Mouse (Mus musculus): Measurements from ENCODE around the gene Olfr1195. TPM values are rescaled to one million over a fixed set of nuclear protein-coding genes. Genes with fewer than 3 reads are reported as not detected.
"Not testable (repeated sequence)": the region's sequence is repeated elsewhere in the genome, so short reads cannot be mapped to it uniquely, and the experiment has no call there.

Olfr1195 gene
- not detected in 2 replicates for polyA plus RNA-seq (2014; fragmentation: Nextera tagmentation; extraction: Ambion mirVana)

DNA sequence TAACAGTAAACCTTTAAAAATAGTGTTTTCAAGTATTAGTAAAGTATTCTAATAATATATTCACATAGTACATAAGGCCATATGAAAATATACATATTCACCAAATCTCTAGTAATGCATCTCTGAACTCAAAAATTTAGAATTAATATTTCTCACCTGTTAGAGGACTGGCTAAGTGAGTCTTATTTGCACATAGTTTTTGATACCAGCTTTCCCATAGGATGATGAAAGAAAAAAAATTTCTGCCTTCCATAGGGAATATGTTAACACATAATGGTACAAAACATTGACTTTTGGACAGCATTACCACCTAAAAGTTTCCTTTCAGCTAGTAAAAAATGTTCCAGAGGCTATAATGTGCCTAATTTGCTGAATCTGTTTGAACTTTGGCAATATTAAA is at the start of gene Olfr1195:
TSS of gene Olfr1195 (minus strand) at position 101 of the 400 bp plus-strand sequence.
- H3K4me3 ChIP-seq (ENCODE audit: low read depth, low read length): no peak within 1 kb of the TSS
- H3K27ac ChIP-seq (ENCODE audit: low read depth): no peak within 1 kb of the TSS
- no peaks in the 10 kb centered on the region for H3K9me3 ChIP-seq (ENCODE audit: control insufficient read depth, low read length)
- DNase-seq (ENCODE audit: low spot score): no peak
- H3K4me2 ChIP-seq (ENCODE audit: low read length): no peak within 1 kb of the TSS
- no peaks in the 10 kb centered on the region for H3K4me1 ChIP-seq (replicated peaks; ENCODE audit: control insufficient read depth, insufficient read depth, low read length)
- H3K36me3 ChIP-seq (ENCODE audit: control insufficient read depth, insufficient read depth, low read length): no peaks in the 10 kb centered on the region
- H3K9ac ChIP-seq (ENCODE audit: low read length): no peak within 1 kb of the TSS
- H3K27me3 ChIP-seq (replicated peaks; ENCODE audit: control insufficient read depth, insufficient read depth, low read length): no peaks in the 10 kb centered on the region
- ATAC-seq (replicated peaks; ENCODE audit: low FRiP score, low TSS enrichment, low read depth): no peak

DNA sequence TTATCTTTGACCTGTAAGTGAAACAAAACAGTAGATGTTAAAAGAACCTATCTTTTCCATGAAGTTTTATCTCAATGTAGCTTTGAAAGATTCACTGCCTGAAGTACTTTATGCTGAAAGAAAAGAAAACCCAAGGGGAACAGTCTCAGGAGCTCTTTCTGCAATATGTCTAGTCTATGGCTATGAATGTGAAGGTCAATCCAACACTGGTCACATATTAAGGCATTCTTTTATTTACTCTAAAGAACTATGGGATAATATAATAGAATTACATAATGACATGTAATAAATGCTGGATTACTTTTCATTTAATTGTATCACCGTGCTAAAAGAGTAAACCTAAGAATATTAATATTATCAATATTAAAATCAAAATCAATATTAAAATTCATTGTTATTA is 43.3 kb upstream of the Olfr1195 start, which contains the start of gene Olfr1197:
TSS of gene Olfr1197 (minus strand) at position 101 of the 400 bp plus-strand sequence.
- Histone ChIP-seq H3K9me3 (ENCODE audit: control insufficient read depth, low read length) (no peaks in the 10 kb centered on the region), H3K4me2 (ENCODE audit: low read length) (no peak within 1 kb of the TSS), H3K9ac (ENCODE audit: low read length) (no peak within 1 kb of the TSS), H3K36me3 (ENCODE audit: control insufficient read depth, insufficient read depth, low read length) (no peaks in the 10 kb centered on the region), H3K4me3 (ENCODE audit: low read depth, low read length) (no peak within 1 kb of the TSS), H3K27ac (ENCODE audit: low read depth) (no peak within 1 kb of the TSS), H3K27me3 (replicated peaks; ENCODE audit: control insufficient read depth, insufficient read depth, low read length) (no peaks in the 10 kb centered on the region), H3K4me1 (replicated peaks; ENCODE audit: control insufficient read depth, insufficient read depth, low read length) (no peaks in the 10 kb centered on the region)
- 87% methylated on average over 1 of the region's 1 CpGs for WGBS
- DNase-seq (ENCODE audit: low spot score) (no peak), ATAC-seq (replicated peaks; ENCODE audit: low FRiP score, low TSS enrichment, low read depth) (no peak)

DNA sequence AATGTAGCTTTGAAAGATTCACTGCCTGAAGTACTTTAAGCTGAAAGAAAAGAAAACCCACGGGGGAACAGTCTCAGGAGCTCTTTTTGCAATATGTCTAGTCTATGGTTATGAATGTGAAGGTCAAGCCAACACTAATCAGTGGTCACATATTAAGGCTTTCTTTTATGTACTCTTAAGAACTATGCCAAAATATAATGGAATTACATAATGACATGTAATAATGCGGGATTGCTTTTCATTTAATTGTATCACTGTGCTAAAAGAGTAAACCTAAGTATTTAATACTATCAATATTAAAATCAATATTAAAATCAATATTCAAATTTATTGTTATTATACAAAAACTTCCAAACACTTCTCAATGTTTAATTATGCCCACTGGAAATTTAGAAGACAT is 15.5 kb upstream of the Olfr1195 start, which contains the start of gene Olfr1196:
TSS of gene Olfr1196 (minus strand) at position 101 of the 400 bp plus-strand sequence.
- H3K9ac ChIP-seq (ENCODE audit: low read length): no peak within 1 kb of the TSS
- H3K4me2 ChIP-seq (ENCODE audit: low read length): no peak within 1 kb of the TSS
- 85% methylated on average over 2 of the region's 2 CpGs for WGBS
- H3K4me1 ChIP-seq (replicated peaks; ENCODE audit: control insufficient read depth, insufficient read depth, low read length): no peaks in the 10 kb centered on the region
- ATAC-seq (replicated peaks; ENCODE audit: low FRiP score, low TSS enrichment, low read depth) (no peak), DNase-seq (ENCODE audit: low spot score) (no peak)
- no peak within 1 kb of the TSS for H3K27ac ChIP-seq (ENCODE audit: low read depth)
- H3K27me3 ChIP-seq (replicated peaks; ENCODE audit: control insufficient read depth, insufficient read depth, low read length): no peaks in the 10 kb centered on the region
- H3K4me3 ChIP-seq (ENCODE audit: low read depth, low read length): no peak within 1 kb of the TSS
- no peaks in the 10 kb centered on the region for H3K9me3 ChIP-seq (ENCODE audit: control insufficient read depth, low read length)
- H3K36me3 ChIP-seq (ENCODE audit: control insufficient read depth, insufficient read depth, low read length): no peaks in the 10 kb centered on the region

DNA sequence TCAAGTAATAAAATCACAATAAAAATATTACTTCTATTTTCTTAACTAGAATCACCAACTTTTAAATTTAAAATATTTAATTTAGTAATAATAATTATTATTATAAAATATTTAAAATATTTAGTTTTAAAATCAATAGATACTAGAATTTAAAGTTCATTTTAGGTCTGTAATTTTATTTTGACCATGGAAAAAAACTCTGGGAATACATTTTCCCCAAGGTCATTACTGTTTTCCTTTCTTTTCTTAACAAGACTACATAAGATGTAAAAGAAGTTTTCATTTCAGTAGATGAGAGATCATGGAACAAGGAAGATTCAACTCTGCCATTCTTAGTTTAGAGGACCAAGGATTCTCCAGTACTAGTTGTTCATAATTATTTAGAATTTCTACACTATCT is 13.7 kb downstream of the Olfr1195 start, which contains the start of gene Olfr1193:
TSS of gene Olfr1193 (plus strand) at position 301 of the 400 bp plus-strand sequence.
- H3K9ac ChIP-seq (ENCODE audit: low read length); H3K4me2 ChIP-seq (ENCODE audit: low read length); H3K4me1 ChIP-seq (replicated peaks; ENCODE audit: control insufficient read depth, insufficient read depth, low read length); DNase-seq (ENCODE audit: low spot score); H3K9me3 ChIP-seq (ENCODE audit: control insufficient read depth, low read length); ATAC-seq (replicated peaks; ENCODE audit: low FRiP score, low TSS enrichment, low read depth); H3K27me3 ChIP-seq (replicated peaks; ENCODE audit: control insufficient read depth, insufficient read depth, low read length); H3K27ac ChIP-seq (ENCODE audit: low read depth); H3K36me3 ChIP-seq (ENCODE audit: control insufficient read depth, insufficient read depth, low read length); H3K4me3 ChIP-seq (ENCODE audit: low read depth, low read length): not testable (repeated sequence)

DNA sequence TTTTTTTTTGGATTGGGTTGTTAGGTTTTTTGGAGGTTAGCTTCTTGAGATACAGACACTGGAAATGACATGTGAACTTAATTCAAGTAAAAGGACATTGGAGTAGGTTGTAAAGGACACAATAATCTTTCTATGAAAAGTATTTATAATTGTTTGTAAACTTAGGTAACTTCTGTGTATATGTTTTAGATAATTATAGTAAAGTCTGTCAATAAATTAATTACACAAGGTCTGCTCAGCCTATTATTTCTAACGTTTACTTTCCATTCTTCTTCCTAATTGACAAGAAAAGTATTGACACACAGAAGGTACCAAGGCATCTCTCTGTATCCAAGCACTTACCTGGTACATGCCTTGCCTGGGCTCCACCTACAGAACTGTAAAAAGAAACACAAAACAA is 40.8 kb downstream of the Olfr1195 start, which contains the start of gene Olfr1192-ps1:
TSS of gene Olfr1192-ps1 (plus strand) at position 301 of the 400 bp plus-strand sequence.
- H3K4me3 ChIP-seq (ENCODE audit: low read depth, low read length): no peak within 1 kb of the TSS
- H3K36me3 ChIP-seq (ENCODE audit: control insufficient read depth, insufficient read depth, low read length): no peaks in the 10 kb centered on the region
- ATAC-seq (replicated peaks; ENCODE audit: low FRiP score, low TSS enrichment, low read depth) (no peak), DNase-seq (ENCODE audit: low spot score) (no peak)
- H3K4me1 ChIP-seq (replicated peaks; ENCODE audit: control insufficient read depth, insufficient read depth, low read length): no peaks in the 10 kb centered on the region
- H3K4me2 ChIP-seq (ENCODE audit: low read length): no peak within 1 kb of the TSS
- H3K9me3 ChIP-seq (ENCODE audit: control insufficient read depth, low read length): no peaks in the 10 kb centered on the region
- no peak within 1 kb of the TSS for H3K9ac ChIP-seq (ENCODE audit: low read length)
- no peak within 1 kb of the TSS for H3K27ac ChIP-seq (ENCODE audit: low read depth)
- WGBS: 41% methylated on average over 1 of the region's 1 CpGs
- no peaks in the 10 kb centered on the region for H3K27me3 ChIP-seq (replicated peaks; ENCODE audit: control insufficient read depth, insufficient read depth, low read length)

DNA sequence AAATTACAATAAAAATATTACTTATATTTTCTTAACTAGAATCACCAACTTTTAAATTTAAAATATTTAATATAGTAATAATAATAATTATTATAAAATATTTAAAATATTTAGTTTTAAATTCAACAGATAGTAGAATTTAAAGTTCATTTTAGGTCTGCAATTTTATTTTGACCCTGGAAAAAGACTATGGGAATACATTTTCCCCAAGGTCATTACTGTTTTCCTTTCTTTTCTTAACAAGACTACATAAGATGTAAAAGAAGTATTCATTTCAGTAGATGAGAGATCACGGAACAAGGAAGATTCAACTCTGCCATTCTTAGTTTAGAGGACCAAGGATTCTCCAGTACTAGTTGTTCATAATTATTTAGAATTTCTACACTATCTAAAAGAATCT is 48.7 kb downstream of the Olfr1195 start, which contains the start of gene Olfr1191-ps1:
TSS of gene Olfr1191-ps1 (plus strand) at position 301 of the 400 bp plus-strand sequence.
- not testable (repeated sequence) for H3K9ac ChIP-seq (ENCODE audit: low read length); H3K27ac ChIP-seq (ENCODE audit: low read depth); H3K4me1 ChIP-seq (replicated peaks; ENCODE audit: control insufficient read depth, insufficient read depth, low read length); H3K27me3 ChIP-seq (replicated peaks; ENCODE audit: control insufficient read depth, insufficient read depth, low read length); H3K4me2 ChIP-seq (ENCODE audit: low read length); H3K36me3 ChIP-seq (ENCODE audit: control insufficient read depth, insufficient read depth, low read length); DNase-seq (ENCODE audit: low spot score); H3K4me3 ChIP-seq (ENCODE audit: low read depth, low read length); ATAC-seq (replicated peaks; ENCODE audit: low FRiP score, low TSS enrichment, low read depth); H3K9me3 ChIP-seq (ENCODE audit: control insufficient read depth, low read length)
- 85% methylated on average over 1 of the region's 1 CpGs for WGBS

Other genes starting within 250 kb of the Olfr1195 start
- gene Gm13757, start 240.1 kb downstream of the Olfr1195 start, polyA plus RNA-seq (2014; fragmentation: Nextera tagmentation; extraction: Ambion mirVana): not detected in 2 replicates
- not detected in 2 replicates for gene Olfr1183, start 234.3 kb downstream of the Olfr1195 start, polyA plus RNA-seq (2014; fragmentation: Nextera tagmentation; extraction: Ambion mirVana)
- not detected in 2 replicates for gene Olfr1184, start 205.6 kb downstream of the Olfr1195 start, polyA plus RNA-seq (2014; fragmentation: Nextera tagmentation; extraction: Ambion mirVana)
- gene Olfr1185-ps1, start 195.9 kb downstream of the Olfr1195 start, polyA plus RNA-seq (2014; fragmentation: Nextera tagmentation; extraction: Ambion mirVana): not detected in 2 replicates
- gene Olfr1186, start 170.6 kb downstream of the Olfr1195 start, polyA plus RNA-seq (2014; fragmentation: Nextera tagmentation; extraction: Ambion mirVana): not detected in 2 replicates
- not detected in 2 replicates for gene Olfr1188, start 132.3 kb downstream of the Olfr1195 start, polyA plus RNA-seq (2014; fragmentation: Nextera tagmentation; extraction: Ambion mirVana)
- gene Olfr1189, start 102.7 kb downstream of the Olfr1195 start, polyA plus RNA-seq (2014; fragmentation: Nextera tagmentation; extraction: Ambion mirVana): not detected in 2 replicates
- gene Olfr1191-ps1, start 48.6 kb downstream of the Olfr1195 start, polyA plus RNA-seq (2014; fragmentation: Nextera tagmentation; extraction: Ambion mirVana): not detected in 2 replicates
- not detected in 2 replicates for gene Olfr1192-ps1, start 40.7 kb downstream of the Olfr1195 start, polyA plus RNA-seq (2014; fragmentation: Nextera tagmentation; extraction: Ambion mirVana)
- not detected in 2 replicates for gene Olfr1193, start 13.6 kb downstream of the Olfr1195 start, polyA plus RNA-seq (2014; fragmentation: Nextera tagmentation; extraction: Ambion mirVana)
- not detected in 2 replicates for gene Olfr1196, start 15.4 kb upstream of the Olfr1195 start, polyA plus RNA-seq (2014; fragmentation: Nextera tagmentation; extraction: Ambion mirVana)
- gene Olfr1197, start 43.2 kb upstream of the Olfr1195 start, polyA plus RNA-seq (2014; fragmentation: Nextera tagmentation; extraction: Ambion mirVana): not detected in 2 replicates
- not detected in 2 replicates for gene Olfr1198, start 62.2 kb upstream of the Olfr1195 start, polyA plus RNA-seq (2014; fragmentation: Nextera tagmentation; extraction: Ambion mirVana)
- not detected in 2 replicates for gene Olfr1199, start 71.3 kb upstream of the Olfr1195 start, polyA plus RNA-seq (2014; fragmentation: Nextera tagmentation; extraction: Ambion mirVana)
- not detected in 2 replicates for gene Olfr1200, start 81.3 kb upstream of the Olfr1195 start, polyA plus RNA-seq (2014; fragmentation: Nextera tagmentation; extraction: Ambion mirVana)
- gene Olfr1201, start 103.8 kb upstream of the Olfr1195 start, polyA plus RNA-seq (2014; fragmentation: Nextera tagmentation; extraction: Ambion mirVana): not detected in 2 replicates
- gene Olfr1202, start 125.3 kb upstream of the Olfr1195 start, polyA plus RNA-seq (2014; fragmentation: Nextera tagmentation; extraction: Ambion mirVana): not detected in 2 replicates
- gene Olfr1205, start 140.6 kb upstream of the Olfr1195 start, polyA plus RNA-seq (2014; fragmentation: Nextera tagmentation; extraction: Ambion mirVana): not detected in 2 replicates
- gene Olfr1204, start 160.1 kb upstream of the Olfr1195 start, polyA plus RNA-seq (2014; fragmentation: Nextera tagmentation; extraction: Ambion mirVana): not detected in 2 replicates
- not detected in 2 replicates for gene Olfr1206, start 174.0 kb upstream of the Olfr1195 start, polyA plus RNA-seq (2014; fragmentation: Nextera tagmentation; extraction: Ambion mirVana)
- not detected in 2 replicates for gene Olfr1208, start 213.1 kb upstream of the Olfr1195 start, polyA plus RNA-seq (2014; fragmentation: Nextera tagmentation; extraction: Ambion mirVana)
- not detected in 2 replicates for gene Olfr1209, start 226.0 kb upstream of the Olfr1195 start, polyA plus RNA-seq (2014; fragmentation: Nextera tagmentation; extraction: Ambion mirVana)
- gene Olfr1211, start 248.9 kb upstream of the Olfr1195 start, polyA plus RNA-seq (2014; fragmentation: Nextera tagmentation; extraction: Ambion mirVana): not detected in 2 replicates